ENCODE assay signal across 8 mouse cellular contexts in genomic region chr8:83893915-83894314, GRCm38 (mm10). TPM values are rescaled to one million over a fixed set of nuclear protein-coding genes. Genes with fewer than 3 reads are reported as not detected.
DNase-seq lines count a peak whose midpoint lies in the region.

No protein-coding gene starts in this region.

- H3K9me3 ChIP-seq in embryonic facial prominence, embryonic 10.5 days, result no peaks in the 10 kb centered on the region

- DNase-seq in adrenal gland, adult (ENCODE audit: inconsistent age in 2 of 2, low spot score in 1 of 2), result peak; percentile 72 to 93
- no peak for DNase-seq in adrenal gland, adult 8-10 months
- peak; percentile 44 for DNase-seq in 3134 (ENCODE audit: extremely low read depth, insufficient read length, low spot score)
- peak; percentile 89 for DNase-seq in adrenal gland, postnatal 14 days
- peak; percentile 80 for DNase-seq in embryonic facial prominence, embryonic 10.5 days (ENCODE audit: low spot score)
- peak; percentile 81 for DNase-seq in kidney, postnatal 14 days
- DNase-seq in lung, postnatal 10 days, result peak; percentile 88
- peak; percentile 62 to 84 for DNase-seq in spleen, adult 18-20 months

- H3K4me3 ChIP-seq in embryonic facial prominence, embryonic 10.5 days, result no peak overlapping the region

- no peak overlapping the region for H3K27ac ChIP-seq in embryonic facial prominence, embryonic 10.5 days (replicated peaks)

- H3K4me1 ChIP-seq in embryonic facial prominence, embryonic 10.5 days, result peaks cover 21% of the 10 kb centered on the region

- peaks cover 69% of the 10 kb centered on the region for H3K27me3 ChIP-seq in embryonic facial prominence, embryonic 10.5 days (replicated peaks; ENCODE audit: low read depth, poor library complexity, severe bottlenecking)

- 2% methylated on average over 5 of the region's 5 CpGs for WGBS in embryonic facial prominence, embryonic 10.5 days

- H3K36me3 ChIP-seq in embryonic facial prominence, embryonic 10.5 days (replicated peaks), result no peaks in the 10 kb centered on the region

RNA-seq across cellular contexts. Expression of gene Adgrl1, which starts 6.0 kb away (rescaled TPM):
- total RNA-seq in adrenal gland, adult 8-10 months (2022), result 100 to 1,000 TPM in 3 of 4 experiments, 10 to 100 TPM in 1; 90.5 to 113 (median 105) TPM
- 63.1 and 64.1 TPM in 2 replicates for total RNA-seq in adrenal gland, postnatal 14 days (2021)
- 12.4 and 13.9 TPM in 2 replicates for polyA plus RNA-seq in embryonic facial prominence, embryonic 10.5 days (2016; fragmentation: Nextera tagmentation; extraction: Ambion mirVana)
